In genomic region chr5:124018651-124019050, GRCm38 (mm10) we compare ENCODE assay signal across 9 mouse cellular contexts. TPM values are rescaled to one million over a fixed set of nuclear protein-coding genes. Genes with fewer than 3 reads are reported as not detected.
DNase-seq lines count a peak whose midpoint lies in the region; ATAC-seq and TF ChIP-seq lines count a peak whose summit lies in the region.
"Had no signal": no experiment of that assay in that cellular context is flagged by ENCODE, and none has a peak within 500 bp of the region (broad histone marks: within the 10 kb centered on the region; RNA-seq: fewer than 3 reads in every experiment).

No protein-coding gene starts in this region.

- TF ChIP-seq CTCF in gastrocnemius, adult 2 months (IDR thresholded peaks at IDR 0.05) = no peak
- no peak for TF ChIP-seq CTCF in kidney, postnatal 0 days (IDR thresholded peaks at IDR 0.05; ENCODE audit: low read depth)
- TF ChIP-seq CTCF in stomach, postnatal 0 days (IDR thresholded peaks at IDR 0.05; ENCODE audit: low read depth) = no peak

- WGBS in kidney, postnatal 0 days = 76% methylated on average over 9 of the region's 9 CpGs
- WGBS in stomach, embryonic 16.5 days = 81% methylated on average over 9 of the region's 9 CpGs
- WGBS in stomach, postnatal 0 days = 83% methylated on average over 9 of the region's 9 CpGs
- 84% methylated on average over 9 of the region's 9 CpGs for WGBS in neural tube, embryonic 15.5 days

- intact Hi-C loops in gastrocnemius, adult 2 months (cut with DNase I) = loop anchor here (5.0 kb wide), 1 partner anchor 34 kb away; no protein-coding TSS in a partner anchor

- H3K4me1 ChIP-seq in kidney, postnatal 0 days (replicated peaks; ENCODE audit: insufficient read depth, low read length) = peaks cover 36% of the 10 kb centered on the region
- peaks cover 50% of the 10 kb centered on the region for H3K4me1 ChIP-seq in stomach, embryonic 16.5 days (ENCODE audit: control insufficient read depth, insufficient read depth, low read length)
- H3K4me1 ChIP-seq in stomach, postnatal 0 days (replicated peaks; ENCODE audit: control insufficient read depth, insufficient read depth) = peaks cover 6% of the 10 kb centered on the region
- H3K4me1 ChIP-seq in neural tube, embryonic 15.5 days = peaks cover 79% of the 10 kb centered on the region

- no peaks in the 10 kb centered on the region for H3K36me3 ChIP-seq in kidney, postnatal 0 days (ENCODE audit: insufficient read depth, low read length)
- no peaks in the 10 kb centered on the region; the same call in 1 of the 2 replicates for H3K36me3 ChIP-seq in stomach, embryonic 16.5 days (ENCODE audit: control insufficient read depth, insufficient read depth, low read length)
- no peaks in the 10 kb centered on the region for H3K36me3 ChIP-seq in stomach, postnatal 0 days (ENCODE audit: control insufficient read depth, insufficient read depth, low read length)
- H3K36me3 ChIP-seq in neural tube, embryonic 15.5 days = 0 out of 2 replicates have a peak, but pooled peaks cover 3% of the 10 kb centered on the region

- no peak overlapping the region for H3K4me3 ChIP-seq in gastrocnemius, adult 2 months
- no peak overlapping the region for H3K4me3 ChIP-seq in kidney, postnatal 0 days (replicated peaks; ENCODE audit: low read depth, low read length)
- no peak overlapping the region for H3K4me3 ChIP-seq in stomach, embryonic 16.5 days (replicated peaks; ENCODE audit: low read length)
- H3K4me3 ChIP-seq in stomach, postnatal 0 days (ENCODE audit: low read depth, low read length) = no peak overlapping the region
- no peak overlapping the region for H3K4me3 ChIP-seq in neural tube, embryonic 15.5 days (replicated peaks)
- H3K4me3 ChIP-seq: forebrain, embryonic 12.5 days had no signal

- H3K4me2 ChIP-seq in kidney, postnatal 0 days (ENCODE audit: low read length) = no peak overlapping the region
- no peak overlapping the region for H3K4me2 ChIP-seq in stomach, embryonic 16.5 days (ENCODE audit: low read depth, low read length)
- H3K4me2 ChIP-seq in stomach, postnatal 0 days (replicated peaks; ENCODE audit: low read depth) = no peak overlapping the region
- no peak overlapping the region for H3K4me2 ChIP-seq in neural tube, embryonic 15.5 days
- H3K4me2 ChIP-seq: forebrain, embryonic 12.5 days had no signal

- no peak for DNase-seq in gastrocnemius, adult 2 months
- DNase-seq in gastrocnemius, adult 18-20 months (ENCODE audit: low spot score) = no peak
- DNase-seq in kidney, postnatal 0 days (ENCODE audit: low spot score) = no peak
- DNase-seq in kidney, postnatal 36 days = no peak
- DNase-seq in stomach, postnatal 0 days (ENCODE audit: low spot score) = no peak
- no peak for DNase-seq in Muller cell, postnatal 12 days (ENCODE audit: inconsistent ontology term)

- no peaks in the 10 kb centered on the region for H3K9me3 ChIP-seq in kidney, postnatal 0 days (replicated peaks; ENCODE audit: low read length)
- no peaks in the 10 kb centered on the region for H3K9me3 ChIP-seq in stomach, embryonic 16.5 days (replicated peaks; ENCODE audit: control insufficient read depth, low read length)
- no peaks in the 10 kb centered on the region for H3K9me3 ChIP-seq in stomach, postnatal 0 days (ENCODE audit: control insufficient read depth, low read length)
- no peaks in the 10 kb centered on the region for H3K9me3 ChIP-seq in neural tube, embryonic 15.5 days (replicated peaks)
- H3K9me3 ChIP-seq: forebrain, embryonic 12.5 days had no signal

- ATAC-seq in kidney, postnatal 0 days (replicated peaks; ENCODE audit: low FRiP score, low read depth) = no peak
- no peak for ATAC-seq in stomach, embryonic 16.5 days (ENCODE audit: insufficient read depth, low FRiP score)
- no peak for ATAC-seq in stomach, postnatal 0 days (ENCODE audit: low FRiP score, low TSS enrichment)
- no peak for ATAC-seq in neural tube, embryonic 15.5 days (ENCODE audit: low FRiP score)

- no peak overlapping the region for H3K9ac ChIP-seq in kidney, postnatal 0 days (ENCODE audit: low read depth, low read length)
- H3K9ac ChIP-seq in stomach, embryonic 16.5 days (ENCODE audit: low read length) = no peak overlapping the region
- no peak overlapping the region for H3K9ac ChIP-seq in stomach, postnatal 0 days (ENCODE audit: low read length)
- no peak overlapping the region for H3K9ac ChIP-seq in neural tube, embryonic 15.5 days (replicated peaks)
- H3K9ac ChIP-seq: forebrain, embryonic 12.5 days had no signal

- H3K27me3 ChIP-seq in kidney, postnatal 0 days (ENCODE audit: insufficient read depth, low read length) = no peaks in the 10 kb centered on the region
- no peaks in the 10 kb centered on the region for H3K27me3 ChIP-seq in stomach, embryonic 16.5 days (ENCODE audit: control insufficient read depth, insufficient read depth, low read length)
- no peaks in the 10 kb centered on the region for H3K27me3 ChIP-seq in stomach, postnatal 0 days (ENCODE audit: control insufficient read depth, insufficient read depth, low read length)
- no peaks in the 10 kb centered on the region for H3K27me3 ChIP-seq in neural tube, embryonic 15.5 days (replicated peaks)
- H3K27me3 ChIP-seq: forebrain, embryonic 12.5 days had no signal

- H3K27ac ChIP-seq in gastrocnemius, adult 2 months = peak overlapping the region; percentile 55; the same call in 1 of the 2 replicates
- H3K27ac ChIP-seq in kidney, postnatal 0 days = peak overlapping the region; percentile 31; the same call in 1 of the 2 replicates
- H3K27ac ChIP-seq in stomach, embryonic 16.5 days (ENCODE audit: low read length) = peak overlapping the region; percentile 44; the same call in 1 of the 2 replicates
- no peak overlapping the region for H3K27ac ChIP-seq in stomach, postnatal 0 days (replicated peaks)
- peak overlapping the region; percentile 66 for H3K27ac ChIP-seq in neural tube, embryonic 15.5 days (replicated peaks)

- no peak for TF ChIP-seq EP300 in stomach, postnatal 0 days (optimal IDR thresholded peaks at IDR 0.05)

RNA-seq across cellular contexts. Expression of gene Vps37b, which starts 13.4 kb away (rescaled TPM):
- total RNA-seq in gastrocnemius, adult 2 months (2021) = 1 to 10 TPM; 4.1 to 6.2 TPM
- total RNA-seq in gastrocnemius, adult 18-20 months (2021) = 1 to 10 TPM; 5.7 to 6.6 TPM
- polyA plus RNA-seq in kidney, postnatal 0 days (2015; fragmentation: Nextera tagmentation; extraction: Ambion mirVana) = 30.7 and 31.7 TPM in 2 replicates
- polyA plus RNA-seq in stomach, embryonic 16.5 days (2015; fragmentation: Nextera tagmentation; extraction: Ambion mirVana) = 39.6 and 44.4 TPM in 2 replicates
- polyA plus RNA-seq in stomach, postnatal 0 days (2015; fragmentation: Nextera tagmentation; extraction: Ambion mirVana) = 31.0 and 35.8 TPM in 2 replicates
- 48.8 and 50.4 TPM in 2 replicates for polyA plus RNA-seq in neural tube, embryonic 15.5 days (2015; fragmentation: Nextera tagmentation; extraction: Ambion mirVana)

RNA-seq across cellular contexts. Expression of gene Hip1r, which starts 45.2 kb away (rescaled TPM):
- 10 to 100 TPM in 1 of 2 experiments, 1 to 10 TPM in 1; 5.6 to 14.3 TPM for total RNA-seq in gastrocnemius, adult 2 months (2021)
- total RNA-seq in gastrocnemius, adult 18-20 months (2021) = 10 to 100 TPM in 1 of 2 experiments, 1 to 10 TPM in 1; 9.4 to 19.6 TPM
- 24.8 and 28.4 TPM in 2 replicates for polyA plus RNA-seq in kidney, postnatal 0 days (2015; fragmentation: Nextera tagmentation; extraction: Ambion mirVana)
- polyA plus RNA-seq in stomach, embryonic 16.5 days (2015; fragmentation: Nextera tagmentation; extraction: Ambion mirVana) = 31.2 and 35.2 TPM in 2 replicates
- 31.2 and 32.2 TPM in 2 replicates for polyA plus RNA-seq in stomach, postnatal 0 days (2015; fragmentation: Nextera tagmentation; extraction: Ambion mirVana)
- polyA plus RNA-seq in neural tube, embryonic 15.5 days (2015; fragmentation: Nextera tagmentation; extraction: Ambion mirVana) = 24.1 and 31.0 TPM in 2 replicates
